Mouse (Mus musculus) lung, postnatal 0 days (tissue): ENCODE data around the gene Prkce. TPM values are rescaled to one million over a fixed set of nuclear protein-coding genes. Genes with fewer than 3 reads are reported as not detected.

ENCODE experiments used
- ATAC-seq: fragments of 200-750 bp; cut with Nextera tagmentation; 2 replicates; pipeline ENCODE4 v1.8.0; 2017; ENCODE audit warnings: moderate library complexity
- DNase-seq: peaks from one replicate; pipeline ENCODE4 v3.0.0-alpha.2; 2016; ENCODE audit warnings: low spot score
- H3K27ac ChIP-seq: fragments of 300-500 bp; sonication (generic); 2 replicates; pipeline ENCODE4 v1.5.1; 2014; ENCODE audit warnings: antibody characterized with exemption, mild to moderate bottlenecking, low read length, mixed read lengths
- H3K27me3 ChIP-seq: fragments of 300-500 bp; sonication (generic); replicated peaks from 2 replicates; pipeline ENCODE4 v1.6.1; 2014; ENCODE audit warnings: low read length, mixed read lengths; ENCODE audit not compliant: insufficient read depth
- H3K36me3 ChIP-seq: fragments of 300-500 bp; sonication (generic); 2 replicates; pipeline ENCODE4 v1.6.1; 2014; ENCODE audit warnings: low read length, mixed read lengths; ENCODE audit not compliant: insufficient read depth
- H3K4me1 ChIP-seq: fragments of 300-500 bp; sonication (generic); 2 replicates; pipeline ENCODE4 v1.6.1; 2014; ENCODE audit warnings: antibody characterized with exemption, low read depth, low read length, mixed read lengths; ENCODE audit not compliant: insufficient read depth
- H3K4me2 ChIP-seq: fragments of 300-500 bp; sonication (generic); replicated peaks from 2 replicates; pipeline ENCODE4 v1.6.1; 2014; ENCODE audit warnings: low read depth, mild to moderate bottlenecking, low read length, moderate library complexity, mixed read lengths
- H3K4me3 ChIP-seq: fragments of 300-500 bp; sonication (generic); 2 replicates; pipeline ENCODE4 v1.5.1; 2014; ENCODE audit warnings: low read depth, low read length
- H3K9ac ChIP-seq: fragments of 300-500 bp; sonication (generic); replicated peaks from 2 replicates; pipeline ENCODE4 v1.6.1; 2014; ENCODE audit warnings: low read depth, mild to moderate bottlenecking
- H3K9me3 ChIP-seq: fragments of 300-500 bp; sonication (generic); 2 replicates; pipeline ENCODE4 v1.6.1; 2016; ENCODE audit warnings: low read length, mixed read lengths
- CTCF ChIP-seq: IDR thresholded peaks from 2 replicates; pipeline ENCODE4 v1.5.1; 2016; ENCODE audit warnings: antibody characterized with exemption, mild to moderate bottlenecking
- EP300 ChIP-seq: IDR thresholded peaks from 2 replicates; pipeline ENCODE4 v1.6.1; 2016; ENCODE audit warnings: antibody characterized with exemption, mild to moderate bottlenecking, control low read depth
- WGBS: fragments of 180-500 bp; shearing (Covaris S2); extraction: QIAGEN DNeasy Blood & Tissue Kit; methylation state at CpG from one replicate; pipeline ENCODE4 v1.1.7; 2014; 5-methylcytosine and 5-hydroxymethylcytosine counted together
- polyA plus RNA-seq: library from polyadenylated mRNA; unstranded; fragments of >200 nt; fragmentation: Nextera tagmentation; extraction: Ambion mirVana; gene quantifications from 2 replicates; pipeline ENCODE4 v1.2.1, GENCODE M21; 2015

Gene Prkce
- polyA plus RNA-seq, 1 experiment from 2014 or later = 10.6 TPM

DNA sequence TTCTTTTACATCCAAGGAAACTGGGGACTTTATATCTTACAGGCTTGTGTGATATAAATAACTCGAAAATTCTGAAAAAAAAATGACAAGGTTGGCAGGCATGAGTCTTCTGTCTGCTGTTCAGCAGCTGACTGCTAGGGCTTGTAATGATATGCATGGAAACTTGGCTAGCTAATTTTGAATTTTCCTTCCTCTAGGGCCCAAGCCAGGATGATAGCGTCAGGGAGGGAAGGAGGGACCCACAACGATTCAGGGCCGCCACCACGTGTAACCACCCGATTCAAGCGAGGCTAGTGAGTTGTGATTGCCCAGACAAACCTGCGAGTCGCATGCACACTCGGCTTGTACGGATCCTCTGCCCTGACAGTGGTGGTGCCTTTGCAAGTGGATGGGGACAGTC is 266.2 kb downstream of the Prkce start:
- ATAC-seq (no peak), DNase-seq (no peak)
- no peak overlapping the region for H3K27ac ChIP-seq
- H3K4me2 ChIP-seq = no peak overlapping the region
- 85% methylated on average over 11 of the region's 11 CpGs for WGBS
- H3K27me3 ChIP-seq = no peaks in the 10 kb centered on the region
- H3K9ac ChIP-seq = no peak overlapping the region
- 0 out of 2 replicates have a peak, but pooled peaks cover 7% of the 10 kb centered on the region for H3K4me1 ChIP-seq
- no peaks in the 10 kb centered on the region for H3K9me3 ChIP-seq
- no peak for TF ChIP-seq EP300
- no peak for TF ChIP-seq CTCF
- H3K36me3 ChIP-seq = no peaks in the 10 kb centered on the region
- H3K4me3 ChIP-seq = no peak overlapping the region

DNA sequence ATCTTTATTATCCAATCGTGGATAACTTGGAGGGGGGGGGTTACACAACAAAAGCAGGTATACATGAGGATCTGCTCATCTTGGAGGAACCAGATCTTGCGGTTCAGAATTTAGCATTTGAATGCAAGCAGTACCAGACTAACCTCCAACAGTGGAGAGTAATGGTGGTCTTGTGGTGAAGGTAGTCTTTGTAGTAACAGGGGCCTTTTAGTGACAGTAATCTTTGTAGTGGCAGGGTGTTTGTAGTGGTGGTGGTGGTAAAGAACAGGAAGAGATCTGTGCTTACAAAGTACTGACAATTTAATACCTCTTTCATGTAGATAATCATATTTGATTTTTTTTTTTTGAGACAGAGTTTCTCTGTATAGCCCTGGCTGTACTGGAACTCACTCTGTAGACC is 267.2 kb downstream of the Prkce start:
- Histone ChIP-seq H3K4me2 (no peak overlapping the region), H3K27me3 (no peaks in the 10 kb centered on the region), H3K9ac (no peak overlapping the region), H3K36me3 (no peaks in the 10 kb centered on the region), H3K4me1 (0 out of 2 replicates have a peak, but pooled peaks cover 7% of the 10 kb centered on the region), H3K9me3 (no peaks in the 10 kb centered on the region), H3K27ac (no peak overlapping the region), H3K4me3 (no peak overlapping the region)
- ATAC-seq (no peak), DNase-seq (no peak)
- TF ChIP-seq CTCF (no peak), EP300 (no peak)
- WGBS = 75% methylated on average over 2 of the region's 2 CpGs

DNA sequence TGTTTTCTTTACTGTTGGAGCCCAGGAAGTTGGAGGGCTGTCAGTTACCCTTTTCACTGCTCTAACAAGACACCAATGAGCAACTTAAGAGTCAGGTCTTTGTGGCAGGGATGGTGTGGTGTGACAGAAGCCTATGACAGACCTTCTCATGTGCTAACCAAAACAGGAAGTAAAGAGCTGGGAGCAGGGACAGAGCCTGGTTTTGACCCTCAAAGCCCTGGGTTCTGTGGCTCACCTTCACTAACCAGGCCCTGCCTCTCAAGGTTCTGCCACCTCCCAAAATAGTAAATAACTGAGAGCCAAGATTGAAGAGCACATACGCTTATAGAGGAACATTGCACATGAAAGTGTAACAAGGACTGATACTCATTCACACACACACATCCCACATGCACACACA is 268.0 kb downstream of the Prkce start:
- no peak for ATAC-seq
- Histone ChIP-seq H3K36me3 (no peaks in the 10 kb centered on the region), H3K4me1 (0 out of 2 replicates have a peak, but pooled peaks cover 7% of the 10 kb centered on the region), H3K9me3 (no peaks in the 10 kb centered on the region), H3K4me3 (no peak overlapping the region), H3K9ac (no peak overlapping the region), H3K4me2 (no peak overlapping the region), H3K27ac (no peak overlapping the region), H3K27me3 (no peaks in the 10 kb centered on the region)
- TF ChIP-seq EP300 (no peak), CTCF (no peak)
- no peak for DNase-seq
- WGBS = 93% methylated on average over 1 of the region's 1 CpGs

DNA sequence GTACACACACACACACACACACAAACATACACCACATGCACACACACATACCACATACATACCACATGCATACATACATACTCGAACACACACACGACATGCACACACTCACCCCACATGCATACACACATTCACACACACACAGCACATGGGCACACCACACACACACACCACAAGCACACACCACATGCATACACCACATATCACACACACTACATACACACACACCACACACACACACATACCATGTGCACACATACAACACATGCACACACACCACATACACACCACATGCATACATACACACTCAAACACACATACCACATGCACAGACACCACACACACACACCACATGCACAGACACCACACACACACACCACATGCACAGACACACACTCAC is 268.4 kb downstream of the Prkce start:
- TF ChIP-seq CTCF (no peak), EP300 (no peak)
- no peak for DNase-seq
- no peaks in the 10 kb centered on the region for H3K27me3 ChIP-seq
- H3K4me2 ChIP-seq = no peak overlapping the region
- ATAC-seq = no peak
- no peaks in the 10 kb centered on the region for H3K36me3 ChIP-seq
- H3K9me3 ChIP-seq = no peaks in the 10 kb centered on the region
- H3K27ac ChIP-seq = no peak overlapping the region
- WGBS = 95% methylated on average over 2 of the region's 2 CpGs
- no peak overlapping the region for H3K9ac ChIP-seq
- H3K4me1 ChIP-seq = 0 out of 2 replicates have a peak, but pooled peaks cover 7% of the 10 kb centered on the region
- no peak overlapping the region for H3K4me3 ChIP-seq

DNA sequence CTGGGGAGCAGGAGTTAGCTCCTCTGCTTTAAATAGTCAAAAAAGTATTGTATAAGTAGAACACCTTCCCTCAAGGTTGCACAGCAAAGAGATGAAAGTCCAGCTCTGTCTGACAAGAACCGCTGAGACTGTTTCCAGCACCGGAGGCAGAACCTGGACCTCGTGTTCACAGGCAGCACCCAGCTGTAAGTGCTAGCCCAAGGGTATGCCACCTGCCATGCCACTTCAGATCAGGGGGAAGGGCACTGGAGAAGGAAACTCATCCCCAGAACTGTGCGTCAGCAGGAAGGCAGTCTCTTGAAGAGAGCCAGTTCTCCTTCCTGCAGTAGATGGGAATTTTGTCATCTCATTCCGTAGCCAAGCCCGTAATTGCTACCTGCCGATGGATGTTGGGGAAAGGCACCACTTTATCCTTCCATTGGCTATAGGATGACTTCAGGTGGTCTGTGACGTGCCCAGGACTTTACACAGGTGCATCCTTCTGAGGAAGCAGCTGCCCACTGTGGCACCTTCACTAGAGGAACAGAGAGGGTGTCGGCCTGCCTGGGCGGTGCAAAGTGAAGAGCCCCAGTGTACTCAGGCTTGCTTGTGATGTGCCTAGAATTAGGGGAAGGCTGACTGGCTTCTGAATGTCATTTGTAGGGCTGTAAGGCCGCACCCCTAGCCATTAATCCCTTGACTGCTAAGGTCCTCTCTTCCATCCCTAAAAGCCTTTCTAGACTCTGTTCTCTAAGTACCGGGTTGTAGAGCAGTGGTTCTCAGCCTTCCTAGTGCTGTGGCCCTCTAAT is 269.2 kb downstream of the Prkce start:
- whole genome bisulfite sequencing = 73% methylated on average over 12 of the region's 12 CpGs

DNA sequence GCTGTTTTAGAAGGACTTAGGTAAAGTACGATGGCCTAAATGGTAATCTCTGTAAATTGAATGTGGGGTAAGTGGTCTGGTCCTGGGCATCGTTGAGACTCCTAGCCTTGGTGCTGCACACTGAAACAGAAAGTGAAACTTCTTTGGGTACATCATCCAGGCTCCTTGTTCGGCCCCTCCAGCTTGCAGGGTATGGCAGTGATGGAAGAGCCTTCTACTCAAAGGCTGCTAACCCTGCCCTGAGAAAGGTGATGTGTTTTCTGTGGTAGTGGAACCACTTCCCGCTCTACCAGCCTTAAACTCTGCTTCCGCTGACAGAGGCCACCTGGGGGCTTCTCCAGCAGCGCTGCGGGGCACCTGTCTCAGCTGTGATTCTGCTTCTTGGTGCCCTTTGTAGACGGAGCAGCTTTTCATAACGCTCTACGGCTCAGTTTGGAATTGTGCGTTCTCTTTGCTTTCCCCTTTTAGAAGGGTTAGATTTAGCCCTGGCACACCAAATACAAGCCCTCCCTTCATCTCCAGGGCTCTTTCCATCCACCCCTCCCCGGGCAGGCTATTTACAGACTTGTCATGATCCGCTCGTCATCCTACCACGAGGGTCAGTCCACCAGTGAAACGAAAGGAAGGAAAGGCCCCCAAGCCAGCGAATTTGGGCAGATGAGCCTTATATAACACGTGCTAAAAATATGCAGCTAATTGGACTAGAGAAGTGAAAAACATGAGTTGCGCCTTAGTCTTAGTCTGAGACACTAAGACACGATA is 270.1 kb downstream of the Prkce start:
- DNase-seq = peak; percentile 22
- no peak overlapping the region for H3K27ac ChIP-seq
- no peaks in the 10 kb centered on the region for H3K27me3 ChIP-seq
- 0 out of 2 replicates have a peak, but pooled peaks cover 7% of the 10 kb centered on the region for H3K4me1 ChIP-seq
- no peaks in the 10 kb centered on the region for H3K36me3 ChIP-seq
- 55% methylated on average over 20 of the region's 20 CpGs for WGBS
- H3K9ac ChIP-seq = no peak overlapping the region
- TF ChIP-seq CTCF (no peak), EP300 (no peak)
- peak; percentile 47; the same call in 1 of the 2 replicates for ATAC-seq
- H3K9me3 ChIP-seq = no peaks in the 10 kb centered on the region
- peak overlapping the region; percentile 25; the same call in 1 of the 2 replicates for H3K4me2 ChIP-seq
- H3K4me3 ChIP-seq = no peak overlapping the region

More for the DNA sequence above, 269.2 kb downstream of the Prkce start:
- Histone ChIP-seq H3K27ac (no peak overlapping the region), H3K27me3 (no peaks in the 10 kb centered on the region), H3K9ac (no peak overlapping the region), H3K36me3 (no peaks in the 10 kb centered on the region), H3K4me3 (no peak overlapping the region), H3K4me2 (no peak overlapping the region), H3K4me1 (0 out of 2 replicates have a peak, but pooled peaks cover 7% of the 10 kb centered on the region), H3K9me3 (no peaks in the 10 kb centered on the region)
- TF ChIP-seq EP300 (no peak), CTCF (no peak)
- ATAC-seq (peak; percentile 52; the same call in 1 of the 2 replicates), DNase-seq (peak; percentile 29)
